Mouse (Mus musculus) liver, adult (tissue): Measurements from ENCODE around the gene 4930558K02Rik.
A peak's percentile ranks its signal among the peaks of the same experiment; 100 is the strongest.

ENCODE experiments used
- GATA4 ChIP-seq: IDR thresholded peaks from 2 replicates; pipeline ENCODE4 v1.6.1; 2014; ENCODE audit warnings: mild to moderate bottlenecking, low read length; ENCODE audit not compliant: insufficient replicate concordance

Gene 4930558K02Rik

DNA sequence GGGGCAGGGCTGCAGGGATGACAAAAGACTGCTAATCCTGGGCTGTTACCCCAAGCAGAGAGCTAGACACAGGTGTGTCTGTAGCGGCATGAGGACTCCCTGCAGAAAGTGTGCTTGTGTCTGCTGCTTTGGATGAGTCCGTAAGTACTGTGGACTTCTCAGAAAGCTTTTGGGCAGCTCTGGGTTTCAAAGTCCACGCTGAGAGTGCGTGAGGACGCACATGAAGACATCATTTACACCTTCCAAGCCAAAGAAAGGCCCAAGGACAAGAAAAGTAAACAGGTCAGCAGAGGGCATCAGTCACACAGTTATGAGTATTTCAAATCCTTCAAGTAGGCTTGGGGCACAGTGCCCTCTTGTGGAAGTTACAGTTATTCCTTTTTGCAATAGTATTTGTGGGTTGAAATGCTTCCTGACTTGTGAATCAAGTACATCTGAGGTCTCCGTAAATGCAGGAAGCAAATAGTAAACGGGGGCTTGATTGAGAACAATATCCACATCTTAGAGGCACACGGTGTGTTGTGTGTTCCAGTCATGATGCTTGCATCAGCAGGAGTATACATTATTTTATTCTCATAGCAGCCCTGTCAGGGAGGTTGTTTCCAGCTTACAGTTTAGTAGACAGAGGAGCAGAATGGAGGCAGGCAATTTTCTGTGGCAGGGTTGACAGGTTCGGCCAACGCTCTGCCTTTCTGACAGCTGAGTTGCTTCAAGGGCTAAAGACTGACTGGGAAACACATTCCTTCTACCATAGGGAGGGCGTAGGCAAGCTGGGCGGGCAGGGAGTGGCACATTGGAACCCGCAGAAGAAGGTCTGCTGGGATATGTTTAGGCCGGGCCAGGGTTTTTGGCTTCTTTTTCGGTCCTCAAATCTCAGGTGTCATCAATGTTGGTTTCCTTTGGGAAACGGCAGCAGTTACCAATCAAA lies 2.9 kb downstream of the 4930558K02Rik start:
- no peak; the same call in 1 of the 2 replicates for TF ChIP-seq GATA4

DNA sequence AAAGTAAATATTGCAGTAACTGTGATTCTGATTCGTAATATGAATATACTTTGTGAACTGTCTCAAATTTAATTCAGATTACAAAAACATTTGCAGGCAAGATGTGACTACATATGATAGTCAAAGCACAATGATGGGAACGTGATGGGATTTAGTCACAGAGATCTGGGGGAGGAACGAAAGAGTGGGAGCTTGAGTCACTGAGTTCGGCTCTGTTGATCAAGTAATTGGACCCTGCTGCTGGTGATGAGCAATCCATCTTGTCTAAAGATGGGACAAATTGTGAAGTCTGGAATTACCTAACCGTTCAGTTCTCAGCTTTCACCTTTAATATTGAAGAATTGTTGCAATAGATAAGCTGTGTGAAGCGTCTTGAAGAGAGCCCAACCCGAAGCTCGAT lies 7.2 kb downstream of the 4930558K02Rik start:
- no peak for TF ChIP-seq GATA4

DNA sequence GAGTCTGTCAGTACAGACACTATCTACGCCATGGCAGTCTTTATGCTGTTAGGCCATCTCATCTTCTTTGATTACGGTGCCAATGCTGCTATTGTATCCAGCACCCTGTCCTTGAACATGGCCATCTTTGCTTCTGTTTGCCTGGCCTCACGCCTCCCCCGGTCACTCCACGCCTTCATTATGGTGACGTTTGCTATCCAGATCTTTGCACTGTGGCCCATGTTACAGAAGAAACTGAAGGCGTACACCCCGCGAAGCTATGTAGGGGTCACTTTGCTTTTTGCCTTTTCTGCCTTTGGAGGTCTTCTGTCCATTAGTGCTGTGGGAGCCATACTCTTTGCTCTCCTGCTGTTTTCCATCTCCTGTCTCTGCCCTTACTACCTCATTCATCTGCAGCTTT lies 8.6 kb downstream of the 4930558K02Rik start:
- no peak for TF ChIP-seq GATA4

DNA sequence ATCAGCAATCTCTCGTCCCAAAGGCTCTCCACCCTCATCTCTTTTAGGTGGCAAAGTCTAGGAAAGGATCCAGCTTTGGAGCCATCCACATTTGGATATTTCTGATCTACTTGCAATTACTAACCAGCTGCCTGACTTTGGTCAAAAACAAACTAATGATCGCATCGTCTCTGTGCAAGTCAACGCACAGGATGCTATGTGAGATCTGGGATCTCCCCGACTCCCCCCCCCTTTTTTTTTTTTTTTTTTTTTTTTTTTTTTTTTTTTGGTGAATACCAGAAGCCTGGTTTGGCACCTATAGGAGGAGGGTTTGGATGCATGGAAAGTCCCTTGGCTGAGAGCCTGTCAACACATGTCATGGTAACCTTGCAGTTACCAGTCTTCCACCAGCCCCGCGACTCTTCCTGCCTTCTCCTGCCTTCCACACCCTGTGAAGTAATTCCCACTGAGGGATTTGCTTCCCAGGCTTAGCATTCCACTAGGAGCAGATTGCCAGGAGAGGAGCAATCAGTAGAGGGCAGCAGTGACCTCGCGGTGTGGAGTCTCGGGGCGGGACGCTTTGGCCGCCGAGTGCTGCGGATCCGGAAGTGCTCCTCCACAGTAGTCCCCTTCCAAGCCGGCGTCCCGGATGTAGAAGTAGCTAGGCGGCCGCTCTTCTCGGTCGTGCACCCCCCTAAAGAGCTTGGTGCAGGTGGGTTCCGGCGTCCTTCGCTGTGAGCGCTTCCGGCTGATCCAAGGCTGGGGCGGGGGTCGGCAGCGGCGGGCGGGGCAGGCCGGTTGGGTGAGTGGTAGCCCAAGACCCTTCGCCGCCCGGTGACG lies 10.6 kb downstream of the 4930558K02Rik start, which contains the start of gene Pigc:
TSS of gene Pigc (plus strand) at position 598 of the 819 bp plus-strand sequence.
- peak; percentile 47; the same call in 1 of the 2 replicates for TF ChIP-seq GATA4

DNA sequence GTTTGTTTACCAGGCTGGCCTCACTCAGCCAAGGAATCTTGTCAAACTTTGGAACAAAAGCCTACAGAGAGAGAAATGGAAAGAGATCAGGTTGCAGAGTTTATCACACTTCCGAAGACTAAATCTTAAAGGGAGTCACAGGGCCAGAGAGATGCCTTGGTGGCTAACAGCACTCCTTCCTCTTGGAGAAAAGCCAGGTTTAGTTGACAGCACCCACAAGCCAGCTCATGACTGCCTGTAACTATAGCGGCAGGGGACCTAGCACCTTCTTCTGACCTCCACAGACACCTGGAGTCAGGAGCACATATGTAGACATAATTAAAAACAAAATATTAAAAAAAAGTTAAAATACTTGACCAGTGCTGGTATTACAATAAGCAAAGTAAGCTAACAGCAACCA lies 11.5 kb downstream of the 4930558K02Rik start:
- TF ChIP-seq GATA4: no peak

DNA sequence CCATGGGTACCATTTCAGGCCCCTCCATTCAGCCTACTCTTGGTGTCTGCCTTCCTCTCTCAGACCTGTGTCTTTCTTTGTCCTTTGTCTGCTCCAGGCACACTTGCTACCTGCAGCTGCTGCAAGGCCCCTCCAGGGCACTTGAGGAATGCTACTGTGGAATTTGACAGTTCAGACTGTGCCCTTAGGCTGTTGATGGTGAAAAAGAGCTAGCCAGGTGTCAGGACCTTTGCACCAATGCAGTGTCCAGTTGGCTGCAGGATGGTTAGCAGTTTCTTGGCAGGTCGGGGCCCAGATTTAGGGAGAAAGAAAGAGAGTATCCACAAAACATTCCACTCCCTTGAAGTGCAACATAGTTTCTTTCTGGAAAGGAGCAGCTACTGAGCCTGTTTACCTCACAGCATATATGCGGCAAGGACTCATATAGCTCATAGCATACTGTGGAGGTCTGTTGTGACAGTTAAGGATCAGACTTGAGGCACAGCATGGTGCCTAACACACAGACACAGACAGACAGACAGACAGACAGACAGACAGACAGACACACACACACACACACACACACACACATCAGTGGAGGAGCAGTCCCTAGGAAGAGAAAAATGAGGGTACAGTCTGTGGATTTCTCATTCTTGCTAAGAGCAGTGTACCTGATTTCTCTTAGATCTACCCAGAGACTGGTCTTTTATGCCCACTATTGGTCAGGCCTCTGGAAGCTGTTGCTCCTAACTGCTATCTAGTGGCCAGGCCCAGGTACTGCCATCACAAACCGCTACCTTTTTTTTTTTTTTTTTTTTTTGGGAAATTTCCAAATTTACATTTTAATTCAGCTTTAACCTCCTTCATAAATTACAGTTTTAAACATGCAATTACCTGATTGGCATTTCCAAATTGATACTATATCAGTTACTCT lies 16.7 kb downstream of the 4930558K02Rik start:
- no peak for TF ChIP-seq GATA4

DNA sequence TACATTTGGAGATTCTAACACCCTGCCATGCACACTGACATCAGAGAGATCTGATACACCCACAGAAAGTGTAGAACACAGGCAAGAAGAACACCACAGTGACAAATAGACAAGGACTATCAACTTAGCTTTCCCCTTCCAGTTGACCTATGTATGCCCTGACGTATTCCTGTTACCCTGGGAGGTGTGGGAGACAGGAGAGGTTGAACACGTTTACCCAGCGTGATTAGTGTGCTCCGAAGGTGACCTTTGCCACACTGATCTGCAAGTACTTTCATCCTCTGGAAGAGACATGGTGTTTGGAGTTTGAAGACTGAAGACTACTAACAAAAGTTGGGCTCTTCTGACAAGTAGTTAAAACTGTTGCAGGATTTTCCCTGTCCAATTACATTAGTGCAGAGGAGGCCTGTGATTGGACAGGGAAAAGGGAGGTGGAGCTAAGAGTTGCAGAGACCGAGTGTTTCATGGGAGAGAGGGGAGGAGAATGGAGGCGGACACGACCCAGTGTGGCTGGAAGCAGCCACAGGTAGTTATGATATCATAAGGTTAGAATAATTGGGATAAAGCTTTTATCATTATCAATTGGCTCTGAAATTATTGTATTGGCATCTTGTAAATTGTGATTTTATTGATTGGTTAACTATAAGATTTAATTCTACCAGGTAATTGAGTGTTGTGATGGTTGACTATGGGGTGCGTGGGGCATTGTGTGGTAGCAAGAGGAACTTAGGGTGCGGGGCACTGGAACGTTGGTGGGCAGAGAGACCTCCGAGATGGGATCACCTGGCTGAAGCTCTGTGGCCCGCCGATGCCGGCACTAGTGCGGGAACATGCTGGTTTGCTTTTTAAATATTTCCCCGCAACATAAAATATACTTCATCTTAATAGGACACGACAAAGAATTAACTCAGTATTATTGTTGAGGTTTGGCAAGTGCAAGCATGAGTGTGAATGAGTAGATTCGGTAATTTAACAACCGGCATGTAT lies 21.2 kb downstream of the 4930558K02Rik start:
- no peak for TF ChIP-seq GATA4

DNA sequence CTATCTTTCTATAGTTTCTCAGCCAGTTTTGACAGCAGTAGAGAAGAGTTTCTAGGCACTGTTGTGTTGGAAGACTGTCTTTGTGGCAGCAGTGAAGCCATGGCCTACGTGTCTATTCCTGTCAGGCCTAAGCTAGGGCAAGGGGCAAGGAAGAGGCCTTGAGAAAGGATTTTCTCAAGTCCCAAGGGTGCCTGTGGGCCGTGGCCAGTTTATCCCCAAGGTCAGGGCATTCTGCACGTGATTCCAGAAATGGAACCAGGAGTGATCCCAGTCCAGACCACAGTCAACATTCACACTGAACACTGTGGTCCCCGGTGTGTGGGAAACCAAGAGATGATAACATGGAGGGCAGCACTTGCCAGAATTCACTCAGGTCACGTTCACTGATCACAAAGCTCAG lies 23.6 kb downstream of the 4930558K02Rik start:
- no peak for TF ChIP-seq GATA4

DNA sequence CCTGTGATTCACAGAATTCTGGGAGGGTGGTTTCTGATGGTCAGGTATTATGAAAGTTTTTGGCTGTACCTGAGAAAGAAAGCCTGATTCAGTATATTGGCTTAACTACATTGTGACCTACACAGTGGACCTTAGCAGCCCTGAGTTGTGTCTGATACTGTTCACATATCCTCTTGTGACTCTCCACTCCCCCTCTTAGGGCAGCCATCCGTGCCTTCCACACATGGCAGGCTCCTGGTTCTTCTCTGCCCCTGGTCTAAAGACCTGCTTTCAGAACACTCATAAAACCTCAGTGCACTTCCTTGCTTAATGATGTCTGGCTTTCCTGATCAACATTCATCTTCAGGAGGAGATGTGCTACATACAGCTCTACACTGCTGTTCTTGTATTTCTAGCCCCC lies 26.8 kb downstream of the 4930558K02Rik start:
- no peak for TF ChIP-seq GATA4

DNA sequence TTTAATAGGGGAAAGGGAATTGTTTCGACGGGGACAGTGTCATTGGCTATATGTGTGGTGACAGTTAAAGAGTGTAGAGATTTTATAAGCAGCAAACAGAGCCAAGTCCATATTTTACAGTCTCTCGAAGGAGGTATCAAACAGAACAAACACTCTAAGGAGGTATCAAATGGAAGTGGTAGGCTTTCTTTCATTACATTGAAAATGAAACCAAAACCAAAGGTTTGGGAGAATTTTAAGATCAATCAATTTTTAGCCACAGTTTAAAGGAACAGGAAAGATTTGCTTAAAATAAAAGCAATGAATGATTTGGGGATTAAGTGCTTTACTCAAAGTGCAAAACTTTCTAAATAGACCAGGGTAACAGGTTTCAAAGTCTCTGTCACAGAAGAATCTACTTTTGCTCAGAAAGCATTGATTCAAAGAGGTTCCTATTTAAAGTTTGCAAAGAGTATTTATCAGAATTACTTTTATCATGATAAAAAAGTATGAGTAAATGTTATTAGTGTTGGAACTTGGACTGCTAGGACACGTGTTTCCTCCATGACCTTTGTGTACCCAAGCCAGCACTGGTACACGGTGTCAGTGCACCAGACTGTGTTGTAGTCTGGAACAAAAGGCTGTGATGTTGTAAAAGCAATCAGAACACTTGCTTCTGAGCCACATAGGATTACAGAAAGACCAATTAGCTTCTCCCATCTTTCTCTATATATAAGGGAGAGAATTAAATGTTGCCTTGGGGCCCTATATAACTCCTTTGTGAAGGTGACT lies 28.2 kb downstream of the 4930558K02Rik start:
- no peak for TF ChIP-seq GATA4

DNA sequence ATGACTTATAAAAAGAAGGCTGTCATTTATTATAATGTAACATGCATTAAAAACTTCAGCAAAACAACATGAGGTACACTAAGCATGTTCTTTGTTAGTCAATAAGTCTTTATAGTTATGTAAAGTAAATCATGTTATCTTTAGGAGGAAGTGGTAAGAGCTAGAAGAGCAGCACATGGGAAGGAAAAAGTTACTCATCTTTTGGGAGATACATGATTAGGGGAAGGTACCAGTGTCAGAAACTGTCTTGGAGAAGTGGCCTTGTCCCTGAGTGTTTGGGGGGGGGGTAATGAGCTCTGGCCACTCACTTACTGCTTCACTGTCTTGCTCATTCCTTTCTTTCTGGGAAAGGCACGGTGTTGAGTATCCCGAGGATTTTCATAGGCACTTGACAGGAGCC lies 37.4 kb downstream of the 4930558K02Rik start:
- TF ChIP-seq GATA4: no peak

DNA sequence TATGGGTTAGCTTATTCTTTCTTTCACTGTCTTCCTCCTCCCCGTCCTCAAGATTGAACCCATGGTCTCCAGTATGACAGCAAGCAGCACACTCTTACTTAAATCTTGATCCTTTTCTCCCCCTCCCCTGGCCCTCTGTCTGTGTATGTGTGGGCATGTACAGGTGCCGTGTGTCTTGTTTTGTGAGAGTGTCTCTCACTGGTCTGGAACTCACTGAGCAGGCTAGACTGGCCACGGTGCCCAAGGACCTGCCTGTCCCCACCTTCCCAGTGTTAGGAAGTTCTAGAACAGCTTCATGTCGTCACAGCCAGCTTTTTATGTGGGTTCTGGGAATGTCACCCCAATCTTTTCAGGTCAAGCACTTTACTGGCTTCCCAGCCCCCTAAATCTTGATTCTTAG lies 47.1 kb downstream of the 4930558K02Rik start:
- TF ChIP-seq GATA4: no peak

DNA sequence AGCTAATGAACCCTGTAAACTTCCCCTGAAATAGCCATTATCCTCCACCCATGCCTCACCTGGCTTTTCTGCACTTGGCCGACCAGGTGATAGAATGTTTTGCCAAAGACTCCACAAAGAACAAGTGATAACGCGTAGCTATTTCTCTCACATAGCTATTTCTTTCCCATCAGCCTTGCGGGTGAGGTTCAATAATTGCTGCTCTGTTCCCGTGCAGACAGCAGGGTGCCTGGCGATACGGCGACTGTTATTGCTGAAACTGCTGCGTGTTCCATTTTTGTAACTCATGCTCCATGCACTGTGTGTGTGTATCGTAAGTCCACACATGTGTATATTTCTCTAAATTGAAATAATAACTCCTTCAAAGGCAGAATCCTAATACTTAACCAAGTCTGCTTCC lies 47.6 kb downstream of the 4930558K02Rik start:
- TF ChIP-seq GATA4: no peak
